Mouse (Mus musculus): Measurements from ENCODE around the gene Taf1d.

DNA sequence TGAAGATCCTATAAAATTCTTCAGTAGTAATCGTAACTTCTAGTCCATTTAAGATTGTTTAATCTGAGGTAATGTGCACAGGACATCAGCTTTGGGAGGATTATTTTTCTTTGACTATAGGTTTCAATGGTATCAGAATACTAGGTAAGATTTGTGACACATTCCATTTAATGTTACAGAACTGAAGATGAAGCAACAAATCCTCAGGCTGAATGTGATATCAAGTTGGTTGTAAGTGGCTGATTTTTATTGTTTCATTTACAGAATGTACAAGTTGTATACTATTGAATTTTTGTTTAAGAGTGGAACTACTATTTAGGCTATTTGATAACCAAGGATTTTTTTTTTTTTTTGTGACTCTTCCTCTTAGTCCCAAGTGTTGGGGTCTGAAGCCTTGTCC is 4.2 kb downstream of the Taf1d start:
- TF ChIP-seq CTCF (conservative IDR thresholded peaks at IDR 0.05; ENCODE audit: insufficient read depth, insufficient read length, low read depth, low read length) (no peak), POLR2A (IDR thresholded peaks at IDR 0.05; ENCODE audit: low read depth, low read length) (no peak)

Measured in kidney, adult 2 months (tissue).